Mouse (Mus musculus): ENCODE data around the gene Cox18. TPM values are rescaled to one million over a fixed set of nuclear protein-coding genes. Genes with fewer than 3 reads are reported as not detected.

Cox18 gene
- 8.3 TPM for polyA plus RNA-seq (2014; fragmentation: Illumina TruSeq; extraction: RNeasy Lipid Tissue Mini Kit (QIAGEN cat#74804); ENCODE audit: low read depth, low replicate concordance)

GRCm38 (mm10) chr5:90223534-90224381 lies at the start of gene Cox18:
TSS of gene Cox18 (minus strand) at chr5:90224001.

Other genes starting within 250 kb of the Cox18 start
- 68.7 TPM for gene Ankrd17, start 142.6 kb upstream of the Cox18 start, polyA plus RNA-seq (2014; fragmentation: Illumina TruSeq; extraction: RNeasy Lipid Tissue Mini Kit (QIAGEN cat#74804); ENCODE audit: low read depth, low replicate concordance)
- 3.2 TPM for gene Gm9958, start 143.2 kb upstream of the Cox18 start, polyA plus RNA-seq (2014; fragmentation: Illumina TruSeq; extraction: RNeasy Lipid Tissue Mini Kit (QIAGEN cat#74804); ENCODE audit: low read depth, low replicate concordance)
- gene Alb, start 236.9 kb upstream of the Cox18 start, polyA plus RNA-seq (2014; fragmentation: Illumina TruSeq; extraction: RNeasy Lipid Tissue Mini Kit (QIAGEN cat#74804); ENCODE audit: low read depth, low replicate concordance), result 1.7 TPM

Measured in testis, adult 10 weeks (tissue).